Mouse (Mus musculus) hindbrain, postnatal 0 days (tissue): ENCODE data around the gene Ptprc. TPM values are rescaled to one million over a fixed set of nuclear protein-coding genes. Genes with fewer than 3 reads are reported as not detected.

ENCODE experiments used
- ATAC-seq: fragments of 200-750 bp; cut with Nextera tagmentation; 2 replicates; pipeline ENCODE4 v1.8.0; 2017; ENCODE audit warnings: mild to moderate bottlenecking, moderate TSS enrichment, moderate library complexity
- DNase-seq: peaks from one replicate; pipeline ENCODE4 v3.0.0-alpha.2; 2015; ENCODE audit warnings: low spot score
- H3K27ac ChIP-seq: fragments of 300-500 bp; sonication (generic); 2 replicates; pipeline ENCODE4 v1.5.1; 2014; ENCODE audit warnings: mild to moderate bottlenecking
- H3K27me3 ChIP-seq: fragments of 300-500 bp; sonication (generic); 2 replicates; pipeline ENCODE4 v1.6.1; 2014; ENCODE audit warnings: low read length, mixed read lengths; ENCODE audit not compliant: insufficient read depth
- H3K36me3 ChIP-seq: fragments of 300-500 bp; sonication (generic); 2 replicates; pipeline ENCODE4 v1.6.1; 2014; ENCODE audit warnings: low read length, mixed read lengths; ENCODE audit not compliant: insufficient read depth
- H3K4me1 ChIP-seq: fragments of 300-500 bp; sonication (generic); 2 replicates; pipeline ENCODE4 v1.6.1; 2014; ENCODE audit warnings: antibody characterized with exemption, low read length, mixed read lengths; ENCODE audit not compliant: insufficient read depth
- H3K4me2 ChIP-seq: fragments of 300-500 bp; sonication (generic); 2 replicates; pipeline ENCODE4 v1.6.1; 2014; ENCODE audit warnings: low read depth, mild to moderate bottlenecking, low read length, moderate library complexity, mixed read lengths
- H3K4me3 ChIP-seq: fragments of 300-500 bp; sonication (generic); 2 replicates; pipeline ENCODE4 v1.5.1; 2014; ENCODE audit warnings: low read length
- H3K9ac ChIP-seq: fragments of 300-500 bp; sonication (generic); replicated peaks from 2 replicates; pipeline ENCODE4 v1.6.1; 2014; ENCODE audit warnings: mild to moderate bottlenecking, low read length, moderate library complexity, mixed read lengths
- H3K9me3 ChIP-seq: fragments of 300-500 bp; sonication (generic); 2 replicates; pipeline ENCODE4 v1.6.1; 2016; ENCODE audit warnings: low read length, mixed read lengths
- CTCF ChIP-seq: IDR thresholded peaks from 2 replicates; pipeline ENCODE4 v1.5.1; 2016; ENCODE audit warnings: antibody characterized with exemption, control low read depth, low read depth
- WGBS: fragments of 180-500 bp; shearing (Covaris S2); extraction: QIAGEN DNeasy Blood & Tissue Kit; methylation state at CpG from one replicate; pipeline ENCODE4 v1.1.7; 2014; 5-methylcytosine and 5-hydroxymethylcytosine counted together
- polyA plus RNA-seq: library from polyadenylated mRNA; unstranded; fragments of >200 nt; fragmentation: Nextera tagmentation; extraction: Ambion mirVana; gene quantifications from 2 replicates; pipeline ENCODE4 v1.2.1, GENCODE M21; 2015
- total RNA-seq: library from RNA; depleted of rRNA; stranded (reverse); fragments of >200 nt; gene quantifications from 2 replicates; pipeline ENCODE4 v1.2.3, GENCODE M21; 2014

Ptprc gene
- total and polyA plus RNA-seq, 2 experiments from 2014 or later: 1.2 to 1.3 TPM

- WGBS: 84% methylated on average over 4 of the region's 4 CpGs
- H3K9me3 ChIP-seq: no peaks in the 10 kb centered on the region
- no peaks in the 10 kb centered on the region for H3K27me3 ChIP-seq
Observed at GRCm38 (mm10) chr1:138172096-138172495, 3.4 kb downstream of the Ptprc start.

GRCm38 (mm10) chr1:138166233-138166771 lies 9.2 kb downstream of the Ptprc start:
- H3K9me3 ChIP-seq: no peaks in the 10 kb centered on the region
- H3K4me2 ChIP-seq: no peak overlapping the region
- no peak overlapping the region for H3K4me3 ChIP-seq
- no peak overlapping the region for H3K9ac ChIP-seq
- TF ChIP-seq CTCF: no peak
- DNase-seq (no peak), ATAC-seq (no peak)
- no peaks in the 10 kb centered on the region for H3K27me3 ChIP-seq
- H3K36me3 ChIP-seq: no peaks in the 10 kb centered on the region
- H3K27ac ChIP-seq: no peak overlapping the region
- no peaks in the 10 kb centered on the region for H3K4me1 ChIP-seq
- WGBS: 75% methylated on average over 5 of the region's 5 CpGs

More at GRCm38 (mm10) chr1:138172096-138172495, 3.4 kb downstream of the Ptprc start:
- Histone ChIP-seq H3K36me3 (no peaks in the 10 kb centered on the region), H3K4me3 (no peak overlapping the region), H3K4me2 (no peak overlapping the region), H3K27ac (no peak overlapping the region), H3K9ac (no peak overlapping the region), H3K4me1 (no peaks in the 10 kb centered on the region)
- ATAC-seq (no peak), DNase-seq (no peak)
- TF ChIP-seq CTCF: no peak

- 87% methylated on average over 8 of the region's 8 CpGs for WGBS
- no peaks in the 10 kb centered on the region for H3K27me3 ChIP-seq
- no peak for TF ChIP-seq CTCF
Observed at GRCm38 (mm10) chr1:138162638-138163037, 12.9 kb downstream of the Ptprc start.

GRCm38 (mm10) chr1:138158921-138159320 lies 16.6 kb downstream of the Ptprc start:
- Histone ChIP-seq H3K4me2 (no peak overlapping the region), H3K9ac (no peak overlapping the region), H3K4me3 (no peak overlapping the region), H3K27ac (no peak overlapping the region), H3K27me3 (no peaks in the 10 kb centered on the region), H3K9me3 (no peaks in the 10 kb centered on the region), H3K4me1 (no peaks in the 10 kb centered on the region), H3K36me3 (no peaks in the 10 kb centered on the region)
- ATAC-seq (no peak), DNase-seq (no peak)
- no peak for TF ChIP-seq CTCF
- 78% methylated on average over 2 of the region's 2 CpGs for WGBS

More at GRCm38 (mm10) chr1:138162638-138163037, 12.9 kb downstream of the Ptprc start:
- no peak for ATAC-seq
- Histone ChIP-seq H3K9ac (no peak overlapping the region), H3K36me3 (no peaks in the 10 kb centered on the region), H3K4me1 (no peaks in the 10 kb centered on the region), H3K4me2 (no peak overlapping the region), H3K9me3 (no peaks in the 10 kb centered on the region), H3K27ac (no peak overlapping the region), H3K4me3 (no peak overlapping the region)
- DNase-seq: no peak

GRCm38 (mm10) chr1:138158236-138158635 lies 17.3 kb downstream of the Ptprc start:
- no peak; the same call in 1 of the 2 replicates for ATAC-seq
- no peak for DNase-seq
- no peaks in the 10 kb centered on the region for H3K4me1 ChIP-seq
- no peaks in the 10 kb centered on the region for H3K27me3 ChIP-seq
- H3K9me3 ChIP-seq: no peaks in the 10 kb centered on the region
- H3K4me3 ChIP-seq: no peak overlapping the region
- no peak overlapping the region for H3K9ac ChIP-seq
- H3K4me2 ChIP-seq: no peak overlapping the region
- no peak overlapping the region for H3K27ac ChIP-seq
- WGBS: 28% methylated on average over 3 of the region's 3 CpGs
- no peak for TF ChIP-seq CTCF
- H3K36me3 ChIP-seq: no peaks in the 10 kb centered on the region

GRCm38 (mm10) chr1:138157709-138158108 lies 17.8 kb downstream of the Ptprc start:
- ATAC-seq: no peak
- no peak for TF ChIP-seq CTCF
- H3K9ac ChIP-seq: no peak overlapping the region
- WGBS: 71% methylated on average over 2 of the region's 2 CpGs
- no peaks in the 10 kb centered on the region for H3K36me3 ChIP-seq
- no peak overlapping the region for H3K27ac ChIP-seq
- H3K4me3 ChIP-seq: no peak overlapping the region
- no peaks in the 10 kb centered on the region for H3K4me1 ChIP-seq
- no peak for DNase-seq
- H3K27me3 ChIP-seq: no peaks in the 10 kb centered on the region
- H3K9me3 ChIP-seq: no peaks in the 10 kb centered on the region
- H3K4me2 ChIP-seq: no peak overlapping the region

GRCm38 (mm10) chr1:138157008-138157407 lies 18.5 kb downstream of the Ptprc start:
- 89% methylated on average over 3 of the region's 3 CpGs for WGBS
- Histone ChIP-seq H3K4me1 (no peaks in the 10 kb centered on the region), H3K27me3 (no peaks in the 10 kb centered on the region), H3K36me3 (no peaks in the 10 kb centered on the region), H3K27ac (no peak overlapping the region), H3K4me2 (no peak overlapping the region), H3K9me3 (no peaks in the 10 kb centered on the region), H3K9ac (no peak overlapping the region), H3K4me3 (no peak overlapping the region)
- no peak for ATAC-seq
- TF ChIP-seq CTCF: no peak
- no peak for DNase-seq
